Mouse (Mus musculus): ENCODE data around the gene Slc26a6. TPM values are rescaled to one million over a fixed set of nuclear protein-coding genes. Genes with fewer than 3 reads are reported as not detected.
A peak's percentile ranks its signal among the peaks of the same experiment; 100 is the strongest.

Slc26a6 gene
- polyA plus RNA-seq, 1 experiment from 2014 or later, result 70.8 TPM

DNA sequence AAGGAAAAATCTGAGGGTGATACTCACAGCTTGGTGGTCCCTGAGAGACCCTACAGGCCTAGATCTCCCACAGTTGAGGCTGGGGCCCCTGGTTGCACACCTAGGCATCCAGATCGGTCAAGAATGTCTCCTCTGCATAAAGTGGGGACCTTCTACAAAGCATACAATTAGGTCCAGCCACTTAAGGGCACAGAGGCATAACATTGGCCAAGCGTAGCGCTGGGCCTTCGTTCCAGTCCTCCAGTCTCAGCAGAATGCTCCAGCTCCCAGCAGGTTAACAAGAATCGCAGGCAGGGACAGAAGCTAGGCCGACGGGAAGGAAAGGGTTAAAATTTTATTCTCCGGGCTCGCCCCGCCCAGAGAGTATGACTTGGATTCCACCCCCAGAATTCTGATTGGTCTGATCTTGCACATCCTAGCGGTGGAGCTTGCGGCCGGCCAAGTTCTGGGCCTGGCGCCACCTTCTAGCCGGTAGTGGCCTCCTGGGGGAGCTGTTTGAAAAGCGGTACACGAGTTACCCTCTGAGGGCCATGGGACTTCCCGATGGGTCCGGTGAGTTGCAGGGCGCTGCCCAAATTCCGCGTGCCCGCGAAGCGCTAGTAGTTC lies 655 bp downstream of the Slc26a6 start:
- H3K4me1 ChIP-seq (replicated peaks; ENCODE audit: control insufficient read depth, insufficient read depth, low read length), result 0 out of 2 replicates have a peak, but pooled peaks cover 3% of the 10 kb centered on the region
- H3K4me3 ChIP-seq (ENCODE audit: low read depth, low read length), result peak overlapping the region; percentile 60
- H3K27ac ChIP-seq (ENCODE audit: low read depth, low read length), result peak overlapping the region; percentile 77
- H3K27me3 ChIP-seq (replicated peaks; ENCODE audit: control insufficient read depth, insufficient read depth, low read length), result no peaks in the 10 kb centered on the region
- peak; percentile 80 for TF ChIP-seq CTCF (IDR thresholded peaks at IDR 0.05; ENCODE audit: low read depth)
- WGBS, result 2% methylated on average over 25 of the region's 25 CpGs
- peak overlapping the region; percentile 90 for H3K4me2 ChIP-seq (replicated peaks; ENCODE audit: low read depth)
- peaks cover 24% of the 10 kb centered on the region for H3K36me3 ChIP-seq (ENCODE audit: control insufficient read depth, insufficient read depth)
- H3K9me3 ChIP-seq (ENCODE audit: control insufficient read depth), result no peaks in the 10 kb centered on the region
- ATAC-seq, result peak; percentile 84
- peak overlapping the region; percentile 54 for H3K9ac ChIP-seq (ENCODE audit: low read depth, low read length)

- H3K27me3 ChIP-seq (replicated peaks; ENCODE audit: control insufficient read depth, insufficient read depth, low read length), result no peaks in the 10 kb centered on the region
- WGBS, result 0% methylated on average over 28 of the region's 28 CpGs
- H3K9me3 ChIP-seq (ENCODE audit: control insufficient read depth), result no peaks in the 10 kb centered on the region
- no peak for TF ChIP-seq CTCF (IDR thresholded peaks at IDR 0.05; ENCODE audit: low read depth)
- H3K4me2 ChIP-seq (replicated peaks; ENCODE audit: low read depth), result peak overlapping the region; percentile 90
- peak overlapping the region; percentile 60 for H3K4me3 ChIP-seq (ENCODE audit: low read depth, low read length)
- peak; percentile 76 for ATAC-seq
- H3K9ac ChIP-seq (ENCODE audit: low read depth, low read length), result peak overlapping the region; percentile 54
- 0 out of 2 replicates have a peak, but pooled peaks cover 5% of the 10 kb centered on the region for H3K4me1 ChIP-seq (replicated peaks; ENCODE audit: control insufficient read depth, insufficient read depth, low read length)
- H3K27ac ChIP-seq (ENCODE audit: low read depth, low read length), result peak overlapping the region; percentile 77
- peaks cover 29% of the 10 kb centered on the region for H3K36me3 ChIP-seq (ENCODE audit: control insufficient read depth, insufficient read depth)
These were observed 1.2 kb downstream of the Slc26a6 start for GRCm38 (mm10) chr9:108854241-108854696.

GRCm38 (mm10) chr9:108855335-108855734 lies 2.3 kb downstream of the Slc26a6 start:
- no peaks in the 10 kb centered on the region for H3K27me3 ChIP-seq (replicated peaks; ENCODE audit: control insufficient read depth, insufficient read depth, low read length)
- H3K4me3 ChIP-seq (ENCODE audit: low read depth, low read length), result peak overlapping the region; percentile 60
- H3K9ac ChIP-seq (ENCODE audit: low read depth, low read length), result 0 out of 2 replicates have a peak overlapping the region, but pooled peaks have one; percentile 54
- TF ChIP-seq CTCF (IDR thresholded peaks at IDR 0.05; ENCODE audit: low read depth), result 0 out of 2 replicates have a peak, but pooled peaks have one; percentile 16
- H3K36me3 ChIP-seq (ENCODE audit: control insufficient read depth, insufficient read depth), result peaks cover 40% of the 10 kb centered on the region
- peak overlapping the region; percentile 77 for H3K27ac ChIP-seq (ENCODE audit: low read depth, low read length)
- WGBS, result 42% methylated on average over 5 of the region's 5 CpGs
- peak; percentile 42 for ATAC-seq
- 0 out of 2 replicates have a peak, but pooled peaks cover 5% of the 10 kb centered on the region for H3K4me1 ChIP-seq (replicated peaks; ENCODE audit: control insufficient read depth, insufficient read depth, low read length)
- H3K9me3 ChIP-seq (ENCODE audit: control insufficient read depth), result no peaks in the 10 kb centered on the region
- H3K4me2 ChIP-seq (replicated peaks; ENCODE audit: low read depth), result peak overlapping the region; percentile 90

DNA sequence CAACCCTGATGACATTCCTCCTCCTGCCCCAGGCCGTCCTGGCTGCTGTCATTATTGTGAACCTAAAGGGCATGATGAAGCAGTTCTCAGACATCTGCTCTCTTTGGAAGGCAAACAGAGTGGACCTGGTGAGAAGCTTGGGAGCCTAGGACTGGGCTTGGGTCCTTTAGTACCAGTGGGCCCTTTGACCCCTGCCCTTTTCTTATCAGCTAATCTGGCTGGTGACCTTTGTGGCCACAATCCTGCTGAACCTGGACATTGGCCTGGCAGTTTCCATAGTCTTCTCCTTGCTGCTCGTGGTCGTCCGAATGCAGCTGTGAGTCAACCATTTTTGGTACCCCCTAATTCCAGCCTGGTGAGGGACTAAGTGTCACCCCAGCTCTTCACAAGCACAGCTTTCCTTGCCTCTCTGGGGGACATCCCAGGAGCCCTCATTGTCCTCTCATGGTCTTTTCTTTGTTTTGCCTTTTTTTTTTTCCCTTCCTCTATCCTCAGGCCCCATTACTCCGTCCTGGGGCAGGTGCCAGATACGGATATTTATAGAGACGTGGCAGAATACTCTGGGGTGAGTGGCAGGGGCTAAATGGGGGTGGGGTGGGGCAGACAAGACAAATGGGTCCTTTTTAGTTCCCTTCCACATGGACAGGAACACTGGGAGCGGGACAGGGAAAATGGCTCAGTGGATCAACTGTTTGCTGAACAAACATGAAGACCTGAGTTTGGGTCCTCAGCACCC lies 5.9 kb downstream of the Slc26a6 start:
- Histone ChIP-seq H3K9me3 (ENCODE audit: control insufficient read depth) (no peaks in the 10 kb centered on the region), H3K27ac (ENCODE audit: low read depth, low read length) (no peak overlapping the region), H3K4me1 (replicated peaks; ENCODE audit: control insufficient read depth, insufficient read depth, low read length) (0 out of 2 replicates have a peak, but pooled peaks cover 5% of the 10 kb centered on the region), H3K27me3 (replicated peaks; ENCODE audit: control insufficient read depth, insufficient read depth, low read length) (no peaks in the 10 kb centered on the region), H3K4me3 (ENCODE audit: low read depth, low read length) (no peak overlapping the region), H3K4me2 (replicated peaks; ENCODE audit: low read depth) (no peak overlapping the region), H3K36me3 (ENCODE audit: control insufficient read depth, insufficient read depth) (peaks cover 54% of the 10 kb centered on the region), H3K9ac (ENCODE audit: low read depth, low read length) (no peak overlapping the region)
- WGBS, result 65% methylated on average over 8 of the region's 8 CpGs
- ATAC-seq, result no peak
- TF ChIP-seq CTCF (IDR thresholded peaks at IDR 0.05; ENCODE audit: low read depth), result no peak

- no peak overlapping the region for H3K27ac ChIP-seq (ENCODE audit: low read depth, low read length)
- peaks cover 10% of the 10 kb centered on the region; the same call in 1 of the 2 replicates for H3K36me3 ChIP-seq (ENCODE audit: control insufficient read depth, insufficient read depth)
- H3K9ac ChIP-seq (ENCODE audit: low read depth, low read length), result no peak overlapping the region
- H3K4me3 ChIP-seq (ENCODE audit: low read depth, low read length), result no peak overlapping the region
- H3K4me2 ChIP-seq (replicated peaks; ENCODE audit: low read depth), result no peak overlapping the region
- ATAC-seq, result no peak
- WGBS, result 63% methylated on average over 6 of the region's 6 CpGs
- no peaks in the 10 kb centered on the region for H3K4me1 ChIP-seq (replicated peaks; ENCODE audit: control insufficient read depth, insufficient read depth, low read length)
- H3K9me3 ChIP-seq (ENCODE audit: control insufficient read depth), result no peaks in the 10 kb centered on the region
- no peaks in the 10 kb centered on the region for H3K27me3 ChIP-seq (replicated peaks; ENCODE audit: control insufficient read depth, insufficient read depth, low read length)
- no peak for TF ChIP-seq CTCF (IDR thresholded peaks at IDR 0.05; ENCODE audit: low read depth)
These were observed 59.2 kb downstream of the Slc26a6 start for GRCm38 (mm10) chr9:108912308-108912707.

- H3K27ac ChIP-seq (ENCODE audit: low read depth, low read length), result no peak overlapping the region
- no peak for ATAC-seq
- H3K27me3 ChIP-seq (replicated peaks; ENCODE audit: control insufficient read depth, insufficient read depth, low read length), result no peaks in the 10 kb centered on the region
- H3K4me3 ChIP-seq (ENCODE audit: low read depth, low read length), result no peak overlapping the region
- 89% methylated on average over 7 of the region's 7 CpGs for WGBS
- no peak overlapping the region for H3K4me2 ChIP-seq (replicated peaks; ENCODE audit: low read depth)
- H3K9me3 ChIP-seq (ENCODE audit: control insufficient read depth), result no peaks in the 10 kb centered on the region
- peaks cover 10% of the 10 kb centered on the region; the same call in 1 of the 2 replicates for H3K36me3 ChIP-seq (ENCODE audit: control insufficient read depth, insufficient read depth)
- no peaks in the 10 kb centered on the region for H3K4me1 ChIP-seq (replicated peaks; ENCODE audit: control insufficient read depth, insufficient read depth, low read length)
- H3K9ac ChIP-seq (ENCODE audit: low read depth, low read length), result no peak overlapping the region
- no peak for TF ChIP-seq CTCF (IDR thresholded peaks at IDR 0.05; ENCODE audit: low read depth)
These were observed 60.1 kb downstream of the Slc26a6 start for GRCm38 (mm10) chr9:108913161-108913560.

Data from intestine, postnatal 0 days (tissue).